Mouse (Mus musculus) cerebellum, adult 2 months (tissue): ENCODE results near the gene Col4a3.

ENCODE experiments used
- CTCF ChIP-seq: fragments of 200-500 bp; IDR thresholded peaks from 2 replicates; pipeline ENCODE4 v1.5.1; 2011; ENCODE audit warnings: low read depth, mild to moderate bottlenecking, control low read depth, low read length, moderate library complexity, borderline replicate concordance; ENCODE audit not compliant: insufficient read depth
- POLR2A ChIP-seq: fragments of 200-500 bp; IDR thresholded peaks from 2 replicates; pipeline ENCODE4 v1.6.1; 2011; ENCODE audit warnings: low read length, control low read depth, borderline replicate concordance; ENCODE audit not compliant: insufficient read depth

DNA sequence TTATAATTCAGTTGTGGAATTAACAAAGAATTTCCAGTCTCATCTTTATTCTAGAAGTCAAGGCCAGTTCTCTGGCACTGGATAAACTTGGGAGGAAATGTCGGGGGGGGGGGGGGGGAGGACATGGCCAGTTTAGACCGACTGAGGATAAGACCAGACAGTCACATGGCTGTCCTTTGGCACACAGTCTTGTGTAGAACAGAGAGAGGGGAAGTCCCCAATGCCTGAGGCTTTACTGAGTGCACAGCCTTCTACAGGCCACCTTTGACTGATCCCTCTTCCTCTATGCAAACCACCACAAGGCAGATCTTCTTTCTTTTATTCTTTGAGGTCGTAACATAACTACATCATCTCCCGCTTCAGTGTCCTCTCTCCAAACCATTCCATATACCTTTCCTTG lies 49.6 kb downstream of the Col4a3 start:
- TF ChIP-seq CTCF (no peak), POLR2A (no peak)
